Mouse (Mus musculus) forebrain, embryonic 11.5 days (tissue): ENCODE results near the gene Adcy2. TPM values are rescaled to one million over a fixed set of nuclear protein-coding genes. Genes with fewer than 3 reads are reported as not detected.

Source experiments
- ATAC-seq: fragments of 200-750 bp; cut with Nextera tagmentation; replicated peaks from 2 replicates; pipeline ENCODE4 v1.8.0; 2017; ENCODE audit warnings: moderate TSS enrichment; ENCODE audit not compliant: low FRiP score
- DNase-seq: peaks from one replicate; pipeline ENCODE4 v3.0.0-alpha.2; 2017; ENCODE audit warnings: low spot score
- H3K27ac ChIP-seq: fragments of 300-500 bp; sonication (generic); 2 replicates; pipeline ENCODE4 v1.5.1; 2014; ENCODE audit warnings: low read depth, low read length
- H3K27me3 ChIP-seq: fragments of 300-500 bp; sonication (generic); 2 replicates; pipeline ENCODE4 v1.6.1; 2014; ENCODE audit warnings: mild to moderate bottlenecking, low read length, mixed read lengths; ENCODE audit not compliant: control insufficient read depth, insufficient read depth
- H3K36me3 ChIP-seq: fragments of 300-500 bp; sonication (generic); 2 replicates; pipeline ENCODE4 v1.6.1; 2014; ENCODE audit warnings: mild to moderate bottlenecking, low read length, moderate library complexity, mixed read lengths; ENCODE audit not compliant: control insufficient read depth, insufficient read depth
- H3K4me1 ChIP-seq: fragments of 300-500 bp; sonication (generic); replicated peaks from 2 replicates; pipeline ENCODE4 v1.6.1; 2014; ENCODE audit warnings: low read length, mixed read lengths; ENCODE audit not compliant: control insufficient read depth, insufficient read depth
- H3K4me2 ChIP-seq: fragments of 300-500 bp; sonication (generic); 2 replicates; pipeline ENCODE4 v1.6.1; 2014; ENCODE audit warnings: low read depth, mild to moderate bottlenecking, low read length, moderate library complexity, mixed read lengths; ENCODE audit not compliant: severe bottlenecking
- H3K4me3 ChIP-seq: fragments of 300-500 bp; sonication (generic); 2 replicates; pipeline ENCODE4 v1.5.1; 2014; ENCODE audit warnings: low read depth, low read length
- H3K9ac ChIP-seq: fragments of 300-500 bp; sonication (generic); 2 replicates; pipeline ENCODE4 v1.6.1; 2014; ENCODE audit warnings: low read length
- H3K9me3 ChIP-seq: fragments of 300-500 bp; sonication (generic); 2 replicates; pipeline ENCODE4 v1.6.1; 2016; ENCODE audit warnings: low read length, mixed read lengths; ENCODE audit not compliant: control insufficient read depth
- WGBS: fragments of 180-500 bp; shearing (Covaris S2); extraction: QIAGEN DNeasy Blood & Tissue Kit; methylation state at CpG from one replicate; pipeline ENCODE4 v1.1.7; 2014; 5-methylcytosine and 5-hydroxymethylcytosine counted together
- polyA plus RNA-seq: library from polyadenylated mRNA; unstranded; fragments of >200 nt; fragmentation: Nextera tagmentation; extraction: Ambion mirVana; gene quantifications from 2 replicates; pipeline ENCODE4 v1.2.1, GENCODE M21; 2014

The Adcy2 gene
- polyA plus RNA-seq, 1 experiment from 2014 or later, result 1.7 TPM

DNA sequence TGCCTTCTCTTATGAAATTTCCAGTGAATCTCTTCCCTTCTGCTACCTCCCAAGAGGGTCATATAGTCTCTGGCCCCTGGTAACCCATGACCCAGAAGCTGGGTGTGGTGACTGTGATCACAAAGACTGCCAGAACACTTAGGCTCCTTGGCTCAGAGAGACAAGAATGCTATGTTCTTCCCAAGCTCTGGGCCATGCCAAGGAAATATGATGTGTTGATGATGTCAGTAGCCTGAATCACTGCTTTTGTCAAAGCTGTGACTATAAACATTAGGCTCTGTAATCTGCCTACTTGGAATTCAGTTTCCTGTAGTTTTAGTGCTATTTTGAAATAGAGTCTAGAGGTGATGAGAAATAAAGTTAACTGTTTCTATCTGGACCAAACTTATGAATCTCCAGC is 206.1 kb downstream of the Adcy2 start:
- H3K36me3 ChIP-seq, result no peaks in the 10 kb centered on the region
- DNase-seq, result no peak

GRCm38 (mm10) chr13:68787286-68788061 is 211.9 kb downstream of the Adcy2 start:
- Histone ChIP-seq H3K4me3 (no peak overlapping the region), H3K9ac (no peak overlapping the region), H3K27ac (no peak overlapping the region), H3K36me3 (no peaks in the 10 kb centered on the region), H3K4me2 (no peak overlapping the region), H3K9me3 (no peaks in the 10 kb centered on the region; the same call in 1 of the 2 replicates), H3K4me1 (no peaks in the 10 kb centered on the region), H3K27me3 (no peaks in the 10 kb centered on the region)
- ATAC-seq (no peak), DNase-seq (no peak)
- 90% methylated on average over 8 of the region's 8 CpGs for WGBS

More for the DNA sequence above, 206.1 kb downstream of the Adcy2 start:
- no peak overlapping the region for H3K9ac ChIP-seq
- no peaks in the 10 kb centered on the region; the same call in 1 of the 2 replicates for H3K9me3 ChIP-seq
- ATAC-seq, result no peak
- H3K4me2 ChIP-seq, result no peak overlapping the region
- no peaks in the 10 kb centered on the region for H3K4me1 ChIP-seq
- no peak overlapping the region for H3K27ac ChIP-seq
- no peak overlapping the region for H3K4me3 ChIP-seq
- H3K27me3 ChIP-seq, result no peaks in the 10 kb centered on the region

GRCm38 (mm10) chr13:68783096-68783495 is 216.2 kb downstream of the Adcy2 start:
- Histone ChIP-seq H3K27me3 (no peaks in the 10 kb centered on the region), H3K27ac (no peak overlapping the region), H3K9me3 (no peaks in the 10 kb centered on the region), H3K9ac (no peak overlapping the region), H3K4me2 (no peak overlapping the region), H3K4me3 (no peak overlapping the region), H3K36me3 (no peaks in the 10 kb centered on the region), H3K4me1 (no peaks in the 10 kb centered on the region)
- DNase-seq, result no peak
- 60% methylated on average over 1 of the region's 1 CpGs for WGBS
- no peak for ATAC-seq

GRCm38 (mm10) chr13:68778011-68778672 is 221.2 kb downstream of the Adcy2 start:
- Histone ChIP-seq H3K27me3 (no peaks in the 10 kb centered on the region), H3K4me3 (no peak overlapping the region), H3K27ac (no peak overlapping the region), H3K9me3 (no peaks in the 10 kb centered on the region), H3K36me3 (no peaks in the 10 kb centered on the region), H3K4me2 (no peak overlapping the region), H3K4me1 (no peaks in the 10 kb centered on the region), H3K9ac (no peak overlapping the region)
- ATAC-seq (no peak), DNase-seq (no peak)
- WGBS, result 84% methylated on average over 6 of the region's 6 CpGs

GRCm38 (mm10) chr13:68773599-68774211 is 225.6 kb downstream of the Adcy2 start:
- no peak overlapping the region for H3K4me2 ChIP-seq
- H3K9me3 ChIP-seq, result no peaks in the 10 kb centered on the region
- H3K27ac ChIP-seq, result no peak overlapping the region
- DNase-seq (no peak), ATAC-seq (no peak)
- H3K4me3 ChIP-seq, result no peak overlapping the region
- 55% methylated on average over 2 of the region's 2 CpGs for WGBS
- H3K9ac ChIP-seq, result no peak overlapping the region
- no peaks in the 10 kb centered on the region for H3K27me3 ChIP-seq
- no peaks in the 10 kb centered on the region for H3K36me3 ChIP-seq
- H3K4me1 ChIP-seq, result no peaks in the 10 kb centered on the region

DNA sequence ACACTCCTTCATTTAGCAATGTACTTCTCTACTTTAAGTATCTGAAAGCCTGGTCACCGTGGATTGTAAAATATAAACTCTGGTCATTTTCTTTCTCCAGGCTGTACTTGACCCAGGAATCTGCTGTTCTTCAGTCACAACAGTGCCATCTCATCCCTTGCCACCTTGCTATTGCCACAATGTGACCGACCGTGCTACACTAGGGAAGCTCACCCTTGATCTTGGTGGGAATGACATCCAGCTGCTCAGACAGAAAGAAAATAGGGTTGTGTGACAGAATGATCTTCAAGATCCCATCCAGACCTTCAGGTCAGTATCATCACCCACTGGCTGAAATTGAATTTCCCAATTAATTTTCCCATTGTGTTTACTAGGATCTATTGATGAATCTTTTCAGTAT is 230.8 kb downstream of the Adcy2 start:
- ATAC-seq (no peak), DNase-seq (no peak)
- no peak overlapping the region for H3K9ac ChIP-seq
- 96% methylated on average over 3 of the region's 3 CpGs for WGBS
- H3K4me1 ChIP-seq, result no peaks in the 10 kb centered on the region
- no peaks in the 10 kb centered on the region for H3K36me3 ChIP-seq
- no peak overlapping the region for H3K4me3 ChIP-seq
- no peaks in the 10 kb centered on the region for H3K27me3 ChIP-seq
- H3K4me2 ChIP-seq, result no peak overlapping the region
- H3K27ac ChIP-seq, result no peak overlapping the region
- H3K9me3 ChIP-seq, result no peaks in the 10 kb centered on the region

GRCm38 (mm10) chr13:68765896-68766578 is 233.3 kb downstream of the Adcy2 start:
- 85% methylated on average over 8 of the region's 8 CpGs for WGBS
- H3K4me3 ChIP-seq, result no peak overlapping the region
- no peaks in the 10 kb centered on the region for H3K36me3 ChIP-seq
- no peak overlapping the region for H3K9ac ChIP-seq
- ATAC-seq, result no peak
- H3K4me1 ChIP-seq, result no peaks in the 10 kb centered on the region
- H3K9me3 ChIP-seq, result no peaks in the 10 kb centered on the region
- no peaks in the 10 kb centered on the region for H3K27me3 ChIP-seq
- H3K4me2 ChIP-seq, result no peak overlapping the region
- H3K27ac ChIP-seq, result no peak overlapping the region
- no peak for DNase-seq

DNA sequence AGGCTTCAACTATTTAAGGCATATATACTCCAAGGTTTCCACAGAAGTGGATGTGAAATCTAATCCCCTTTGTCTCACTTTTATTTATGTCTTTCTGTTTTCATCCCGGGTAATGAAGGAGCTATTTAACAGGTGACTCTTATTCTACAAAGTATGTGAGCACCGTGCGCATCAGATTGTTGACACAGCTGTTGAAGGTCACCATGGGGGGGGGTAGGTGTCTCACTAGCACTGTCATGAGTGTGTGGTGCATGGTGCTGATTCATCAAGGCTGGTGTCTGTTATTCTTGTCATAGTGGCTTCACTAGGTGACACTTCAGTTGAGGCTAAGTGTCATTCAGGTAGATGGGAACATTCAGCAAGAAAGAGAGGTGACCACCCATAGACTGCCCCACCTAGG is 234.7 kb downstream of the Adcy2 start:
- no peaks in the 10 kb centered on the region for H3K36me3 ChIP-seq
- H3K4me3 ChIP-seq, result no peak overlapping the region
- H3K9ac ChIP-seq, result no peak overlapping the region
- DNase-seq, result no peak
- 81% methylated on average over 3 of the region's 3 CpGs for WGBS
- no peak for ATAC-seq
- H3K27ac ChIP-seq, result no peak overlapping the region
- H3K4me1 ChIP-seq, result no peaks in the 10 kb centered on the region
- no peaks in the 10 kb centered on the region for H3K9me3 ChIP-seq
- no peak overlapping the region for H3K4me2 ChIP-seq
- H3K27me3 ChIP-seq, result no peaks in the 10 kb centered on the region
